Mouse (Mus musculus): ENCODE measurements at regions not wholly inside any gene's neighbourhood (a gene's known extent, or its start where the extent isn't known, plus 50 kb on each side); places are given as distances from the start of the nearest gene placed in this dataset.
A peak's percentile ranks its signal among the peaks of the same experiment; 100 is the strongest.
"Not testable (repeated sequence)": the region's sequence is repeated elsewhere in the genome, so short reads cannot be mapped to it uniquely, and the experiment has no call there.

DNA sequence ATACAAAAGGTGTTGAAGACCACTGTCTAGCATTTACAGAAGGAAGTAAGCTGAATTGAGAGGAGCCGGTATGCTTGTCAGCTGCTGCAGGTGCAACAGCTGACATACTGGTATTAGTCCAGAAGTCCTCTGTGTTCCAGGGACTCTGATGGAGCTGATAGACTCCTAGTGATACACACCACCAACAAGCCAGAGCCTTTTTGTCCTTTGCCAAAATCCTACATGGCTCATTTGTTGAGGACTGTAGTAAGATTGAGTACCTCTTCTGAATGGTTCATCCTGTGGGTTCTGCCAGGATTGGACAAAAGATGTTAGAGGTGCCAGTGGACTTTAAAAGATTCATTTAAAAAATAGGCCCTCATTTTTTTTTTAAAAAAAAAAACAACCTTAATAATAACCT lies 129.4 kb upstream of the Tmem185a start:
- DNase-seq (ENCODE audit: low read depth) = no peak

DNA sequence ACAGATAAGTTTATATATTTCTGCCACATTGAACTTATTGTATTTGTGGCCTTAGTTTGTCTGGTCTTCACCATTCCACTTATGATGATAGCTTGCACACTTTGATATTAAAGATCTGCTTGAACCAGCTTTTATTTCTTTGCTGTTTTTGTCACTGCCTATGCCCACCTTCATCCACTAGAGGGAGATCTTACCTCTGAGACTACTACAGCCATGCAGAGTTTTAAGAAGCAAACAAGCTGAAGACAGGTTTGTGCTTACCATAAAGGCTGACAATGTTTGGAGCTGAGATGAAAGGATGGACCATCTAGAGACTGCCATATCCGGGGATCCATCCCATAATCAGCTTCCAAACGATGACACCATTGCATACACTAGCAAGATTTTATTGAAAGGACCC lies 105.4 kb upstream of the Tmem185a start:
- DNase-seq (ENCODE audit: low read depth) = peak; percentile 0

DNA sequence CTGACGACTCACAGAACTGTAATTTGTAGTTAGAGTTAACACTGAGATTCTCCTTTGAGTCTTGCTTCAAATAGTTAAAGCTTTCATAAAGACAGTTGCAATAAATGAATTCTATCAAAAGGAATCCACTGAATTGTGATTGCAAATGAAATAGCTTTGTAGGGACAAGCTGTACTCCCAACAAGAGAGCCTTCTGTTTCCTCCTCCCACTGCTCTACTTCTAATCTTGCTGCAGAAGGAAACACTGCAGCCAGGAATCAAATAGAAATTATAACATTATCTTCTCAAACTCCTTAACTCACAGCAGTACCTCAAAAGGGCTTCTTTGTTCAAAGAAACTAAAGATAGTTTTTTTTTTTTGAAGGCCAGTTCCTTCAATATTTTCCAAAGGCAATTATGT lies 103.2 kb upstream of the Tmem185a start:
- no peak for DNase-seq (ENCODE audit: low read depth)

DNA sequence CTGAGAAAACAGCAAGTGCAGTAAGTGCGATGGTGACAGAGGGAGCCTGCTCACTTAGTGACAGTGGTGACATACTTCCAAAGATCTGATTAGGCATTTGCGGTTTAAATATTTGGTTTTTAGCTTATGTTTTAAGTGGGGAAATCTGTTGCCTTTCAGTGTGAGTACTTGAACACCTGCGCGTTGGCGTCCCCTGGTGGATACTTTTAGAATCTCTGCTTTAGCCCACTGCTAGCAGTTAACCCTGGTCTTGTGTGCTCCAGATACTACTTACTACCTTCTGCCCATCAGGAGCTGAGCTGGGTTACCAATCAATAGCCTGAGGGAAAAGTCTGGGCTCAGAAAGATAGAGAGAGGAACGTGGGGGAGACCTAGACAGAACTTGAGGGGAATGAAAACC lies 97.3 kb upstream of the Tmem185a start:
- DNase-seq (ENCODE audit: low read depth) = not testable (repeated sequence)

DNA sequence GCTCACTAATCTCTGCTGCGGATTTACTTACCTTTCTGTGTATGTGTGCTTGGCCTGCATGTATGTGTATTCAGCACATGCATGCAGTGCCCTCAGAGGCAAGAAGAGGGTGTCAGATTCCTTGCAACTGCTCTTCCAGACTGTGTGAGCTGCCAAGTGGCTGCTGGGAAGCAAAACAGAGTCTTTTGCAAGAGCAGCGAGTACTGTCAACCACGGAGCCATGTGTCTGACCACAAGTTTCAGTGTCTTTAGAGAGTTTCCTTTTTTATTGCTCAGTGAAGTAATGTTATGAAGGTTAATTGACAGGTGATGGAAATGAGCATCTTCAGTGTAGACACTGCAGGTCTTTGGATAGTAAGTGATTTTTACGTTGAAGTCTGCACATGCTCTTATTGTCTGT lies 93.6 kb upstream of the Tmem185a start:
- DNase-seq (ENCODE audit: low read depth) = not testable (repeated sequence)

DNA sequence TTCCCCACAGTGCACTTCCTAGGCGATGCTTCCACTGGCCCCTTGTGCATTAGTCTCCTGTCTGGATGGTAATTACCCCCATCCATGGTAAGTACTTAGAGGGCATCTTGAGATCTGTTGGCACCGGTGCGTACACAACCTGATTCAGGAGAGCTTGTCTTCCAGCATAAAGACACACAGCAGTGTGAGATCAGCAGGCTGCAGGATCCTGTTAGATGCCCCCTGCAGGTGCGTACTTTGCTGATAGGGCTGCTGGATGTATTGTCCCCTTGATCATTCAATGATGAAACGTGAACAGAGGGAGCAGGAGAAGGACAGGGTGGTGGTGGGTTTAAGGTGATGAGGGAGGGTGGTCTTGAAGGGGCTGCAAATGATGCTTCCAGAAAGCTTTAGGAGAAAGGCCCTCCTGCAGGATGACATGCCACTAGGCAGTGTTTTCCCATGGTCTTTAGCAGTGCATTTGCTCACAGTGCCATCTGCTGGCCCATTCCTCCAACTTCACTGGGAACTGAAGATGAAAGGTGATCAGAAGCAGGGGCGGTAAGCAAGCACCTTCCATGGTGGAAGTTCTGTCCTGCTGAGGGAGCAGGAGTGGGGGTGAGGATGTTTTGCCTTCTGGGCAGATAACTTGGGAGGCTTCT lies 92.5 kb upstream of the Tmem185a start:
- DNase-seq (ENCODE audit: low read depth) = not testable (repeated sequence)
